Mouse (Mus musculus) ES-Bruce4 (cell line): ENCODE measurements around the gene Hip1r. TPM values are rescaled to one million over a fixed set of nuclear protein-coding genes. Genes with fewer than 3 reads are reported as not detected.

ENCODE experiments used
- H3K27ac ChIP-seq: 2 replicates; pipeline ENCODE4 v1.5.1; 2012; ENCODE audit warnings: low read length, inconsistent platforms; ENCODE audit not compliant: insufficient read depth
- H3K27me3 ChIP-seq: 2 replicates; pipeline ENCODE4 v1.6.1; 2012; ENCODE audit warnings: mild to moderate bottlenecking, low read length, inconsistent platforms; ENCODE audit not compliant: control insufficient read depth, poor library complexity, insufficient read depth, severe bottlenecking
- H3K36me3 ChIP-seq: 2 replicates; pipeline ENCODE4 v1.6.1; 2012; ENCODE audit warnings: inconsistent platforms, mild to moderate bottlenecking, low read length, moderate library complexity; ENCODE audit not compliant: control insufficient read depth, poor library complexity, insufficient read depth, severe bottlenecking
- H3K4me1 ChIP-seq: one replicate; pipeline ENCODE4 v1.8.1; 2011; ENCODE audit warnings: low read length; ENCODE audit not compliant: control insufficient read depth, insufficient read depth
- H3K4me3 ChIP-seq: 2 replicates; pipeline ENCODE4 v1.5.1; 2011; ENCODE audit warnings: low read depth, mild to moderate bottlenecking, low read length
- H3K9ac ChIP-seq: 2 replicates; pipeline ENCODE4 v1.6.1; 2012; ENCODE audit warnings: low read depth, mild to moderate bottlenecking, inconsistent platforms; ENCODE audit not compliant: poor library complexity, severe bottlenecking
- H3K9me3 ChIP-seq: replicated peaks from 2 replicates; pipeline ENCODE4 v1.6.1; 2012; ENCODE audit warnings: mild to moderate bottlenecking, low read length, inconsistent platforms; ENCODE audit not compliant: control insufficient read depth, poor library complexity, insufficient read depth, severe bottlenecking
- CTCF ChIP-seq: IDR thresholded peaks from one replicate; pipeline ENCODE4 v1.8.1; 2011; ENCODE audit warnings: low read depth, low read length
- EP300 ChIP-seq: IDR thresholded peaks from 2 replicates; pipeline ENCODE4 v1.6.1; 2011; ENCODE audit warnings: low read depth, low read length; ENCODE audit not compliant: insufficient read depth
- POLR2A ChIP-seq: IDR thresholded peaks from one replicate; pipeline ENCODE4 v1.8.1; 2011; ENCODE audit warnings: low read length; ENCODE audit not compliant: insufficient read depth
- polyA plus RNA-seq: library from polyadenylated mRNA; stranded (reverse); fragments of >200 nt; gene quantifications from 2 replicates; pipeline ENCODE4 v1.2.4, GENCODE M21; 2011; ENCODE audit warnings: low read depth; ENCODE audit not compliant: missing spikeins, insufficient read depth, insufficient read length

The Hip1r gene
- polyA plus RNA-seq, 1 experiment, result 17.4 TPM

DNA sequence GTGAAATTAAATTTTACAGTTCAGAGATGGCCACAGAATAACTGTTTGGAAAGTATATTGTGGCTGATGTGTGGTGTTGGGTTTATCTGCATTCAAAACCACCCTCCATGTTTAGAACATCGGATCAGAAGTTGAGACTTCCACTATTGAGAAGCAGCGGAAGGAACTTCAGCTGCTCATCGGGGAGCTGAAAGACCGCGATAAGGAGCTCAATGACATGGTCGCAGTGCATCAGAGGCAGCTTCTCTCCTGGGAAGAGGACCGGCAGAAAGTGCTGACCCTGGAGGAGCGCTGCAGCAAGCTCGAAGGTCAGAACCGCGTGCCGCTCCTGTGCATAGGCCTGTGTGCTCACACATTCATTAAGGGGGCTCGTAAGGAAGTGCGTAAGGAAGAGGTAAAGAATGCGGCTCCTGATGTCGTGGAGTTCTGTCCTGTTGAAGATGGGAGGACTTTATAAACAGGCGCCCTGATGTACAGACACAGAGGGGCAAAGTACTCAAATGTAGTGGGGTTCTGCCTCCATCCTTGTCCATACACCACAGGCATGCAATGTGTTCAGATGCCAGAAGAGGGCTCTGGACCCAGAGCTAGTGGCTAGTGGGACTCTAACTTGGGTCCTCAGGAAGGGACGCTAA, 39.4 kb upstream of the Hip1r start:
- H3K27ac ChIP-seq, result no peak overlapping the region
- no peaks in the 10 kb centered on the region for H3K4me1 ChIP-seq
- peak overlapping the region; percentile 11; the same call in 1 of the 2 replicates for H3K9ac ChIP-seq
- no peaks in the 10 kb centered on the region for H3K27me3 ChIP-seq
- no peak for TF ChIP-seq EP300
- TF ChIP-seq CTCF, result peak; percentile 67
- H3K4me3 ChIP-seq, result peak overlapping the region; percentile 36; the same call in 1 of the 2 replicates
- H3K9me3 ChIP-seq, result no peaks in the 10 kb centered on the region
- no peaks in the 10 kb centered on the region for H3K36me3 ChIP-seq

DNA sequence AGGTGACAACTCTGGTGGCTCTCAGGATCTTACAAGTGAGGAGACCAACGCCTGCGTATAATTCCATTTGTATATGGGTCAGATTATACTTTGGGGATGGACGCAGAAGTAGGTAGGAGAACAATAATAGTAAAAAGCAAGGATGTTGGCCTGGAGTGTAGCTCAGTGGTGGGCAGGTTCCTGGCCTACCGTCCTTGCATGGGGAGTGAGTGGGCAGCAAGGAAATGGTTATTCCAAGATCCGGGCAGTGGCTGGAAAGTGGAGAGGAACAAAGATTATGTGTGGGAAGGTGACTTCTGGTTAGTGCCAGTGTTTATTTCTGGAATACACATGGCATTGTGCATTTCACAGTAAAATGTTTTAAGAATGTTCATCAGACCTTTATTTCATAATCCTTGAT, 37.5 kb upstream of the Hip1r start:
- Histone ChIP-seq H3K4me1 (no peaks in the 10 kb centered on the region), H3K27me3 (no peaks in the 10 kb centered on the region), H3K36me3 (no peaks in the 10 kb centered on the region), H3K9me3 (no peaks in the 10 kb centered on the region; the same call in 1 of the 2 replicates), H3K27ac (no peak overlapping the region), H3K9ac (no peak overlapping the region), H3K4me3 (no peak overlapping the region)
- TF ChIP-seq EP300, result no peak
- no peak for TF ChIP-seq POLR2A
- no peak for TF ChIP-seq CTCF

DNA sequence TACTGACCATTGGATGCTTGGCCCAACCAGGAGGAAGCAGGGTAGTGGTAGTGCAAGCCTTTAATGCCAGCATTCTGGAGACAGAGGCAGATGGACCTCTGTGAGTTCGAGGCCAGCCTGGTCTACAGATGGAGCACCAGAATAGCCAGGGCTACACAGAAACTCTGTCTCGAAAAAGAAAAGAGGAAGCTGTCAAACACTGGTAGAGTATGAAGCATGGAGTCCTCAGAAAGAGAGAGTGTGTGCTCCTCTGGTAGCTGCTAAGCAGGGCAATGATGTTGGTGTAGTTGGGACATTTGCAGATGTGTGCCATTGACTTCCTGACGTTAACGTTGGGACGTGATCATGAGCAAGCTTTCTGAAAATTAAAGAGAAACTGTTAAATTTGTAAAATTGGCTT, 34.9 kb upstream of the Hip1r start:
- H3K9me3 ChIP-seq, result peaks cover 3% of the 10 kb centered on the region
- no peaks in the 10 kb centered on the region for H3K4me1 ChIP-seq
- no peaks in the 10 kb centered on the region for H3K27me3 ChIP-seq
- no peak overlapping the region for H3K4me3 ChIP-seq
- no peak overlapping the region for H3K27ac ChIP-seq
- H3K9ac ChIP-seq, result no peak overlapping the region
- no peaks in the 10 kb centered on the region for H3K36me3 ChIP-seq
- TF ChIP-seq EP300, result no peak
- no peak for TF ChIP-seq POLR2A
- no peak for TF ChIP-seq CTCF

DNA sequence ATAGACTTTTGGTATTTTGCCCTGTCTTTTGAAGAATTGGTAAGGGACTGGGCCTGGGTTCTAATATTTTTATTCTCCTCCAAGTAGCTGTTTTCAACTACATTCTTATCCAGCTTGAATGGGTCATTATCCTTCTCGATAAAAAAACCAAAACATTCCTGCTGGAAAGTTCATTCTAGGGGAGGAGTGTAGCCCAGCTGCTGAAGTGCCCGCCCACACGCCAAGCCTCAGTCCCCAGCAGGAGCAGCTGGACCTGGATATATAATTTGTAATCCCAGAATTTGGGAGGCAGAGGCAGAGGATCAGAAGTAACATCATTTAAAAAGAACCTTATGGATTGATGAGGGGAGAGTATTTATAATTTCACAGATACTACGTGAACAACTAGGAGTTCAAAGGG, 26.9 kb upstream of the Hip1r start:
- TF ChIP-seq EP300, result no peak
- TF ChIP-seq CTCF, result no peak
- no peak for TF ChIP-seq POLR2A

DNA sequence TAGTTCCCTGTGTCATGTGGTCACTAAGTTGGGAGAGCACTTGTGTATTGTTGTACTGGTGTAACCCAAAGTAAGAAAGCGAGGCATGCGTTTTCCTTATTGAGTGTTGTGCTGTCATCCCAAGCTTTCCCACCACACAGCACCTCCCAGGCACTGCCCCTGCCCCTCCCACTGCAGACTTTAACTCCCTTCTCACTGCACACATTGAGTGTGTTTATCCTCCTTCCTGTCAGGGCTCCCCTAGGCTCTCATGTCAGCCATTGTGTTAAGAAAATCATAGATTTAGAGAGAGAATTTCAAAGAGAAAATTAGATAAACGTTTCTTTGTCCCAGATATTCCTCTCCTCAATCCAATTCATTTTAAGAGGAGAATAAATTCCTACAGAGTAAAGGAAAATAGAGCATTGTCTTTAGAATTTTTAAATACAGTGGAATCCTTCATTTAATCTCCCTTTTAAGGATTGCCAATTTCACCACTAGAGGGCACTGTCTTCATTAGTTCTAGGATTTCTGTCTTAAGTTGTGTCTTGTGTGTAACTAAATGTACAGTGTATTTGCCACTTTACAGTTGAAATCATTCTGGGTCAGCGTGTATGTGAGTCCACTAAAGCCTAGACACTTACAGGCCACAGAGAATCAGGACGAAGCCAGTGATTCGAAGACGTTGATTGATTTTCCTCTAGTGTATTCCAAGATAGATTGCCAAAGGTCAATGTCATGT, 26.2 kb upstream of the Hip1r start:
- no peaks in the 10 kb centered on the region for H3K36me3 ChIP-seq
- TF ChIP-seq POLR2A, result no peak
- TF ChIP-seq EP300, result no peak
- no peak for TF ChIP-seq CTCF
- H3K27ac ChIP-seq, result no peak overlapping the region
- no peak overlapping the region for H3K9ac ChIP-seq
- no peaks in the 10 kb centered on the region for H3K4me1 ChIP-seq
- peaks cover 5% of the 10 kb centered on the region for H3K9me3 ChIP-seq
- no peaks in the 10 kb centered on the region for H3K27me3 ChIP-seq
- H3K4me3 ChIP-seq, result no peak overlapping the region

More for the DNA sequence above, 26.9 kb upstream of the Hip1r start:
- Histone ChIP-seq H3K27me3 (no peaks in the 10 kb centered on the region), H3K36me3 (no peaks in the 10 kb centered on the region), H3K9me3 (peaks cover 5% of the 10 kb centered on the region), H3K4me3 (no peak overlapping the region), H3K9ac (no peak overlapping the region), H3K4me1 (no peaks in the 10 kb centered on the region), H3K27ac (no peak overlapping the region)

DNA sequence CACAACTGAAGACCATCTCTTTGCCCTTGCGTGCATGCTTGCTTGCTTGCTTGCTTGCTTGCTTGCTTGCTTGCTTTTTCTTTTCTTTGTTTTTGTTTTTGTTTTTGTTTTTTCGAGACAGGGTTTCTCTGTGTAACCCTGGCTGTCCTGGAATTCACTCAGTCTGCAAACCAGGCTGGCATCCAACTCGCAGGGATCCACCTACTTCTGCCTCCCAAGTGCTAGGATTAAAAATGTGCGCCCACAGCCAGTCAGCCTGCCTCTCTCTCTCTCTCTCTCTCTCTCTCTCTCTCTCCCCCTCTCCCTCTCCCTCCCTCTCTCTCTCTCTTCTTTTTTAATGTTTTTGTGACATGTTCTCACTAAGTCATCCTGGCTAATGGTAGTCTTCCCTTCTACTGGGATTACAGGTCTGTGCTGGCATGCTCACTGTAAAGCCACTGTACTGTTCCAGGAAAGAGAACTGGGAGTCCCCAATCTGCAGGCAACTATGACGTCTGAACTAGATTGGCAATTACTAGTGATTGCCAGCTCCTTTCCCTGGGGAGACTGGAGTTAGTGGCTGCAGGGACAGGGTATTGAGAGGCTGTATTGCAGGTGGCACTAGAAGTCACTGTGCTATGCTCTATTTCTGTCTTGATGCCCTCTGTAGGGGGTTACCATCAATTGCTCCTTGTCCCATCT, 20.9 kb upstream of the Hip1r start:
- H3K9ac ChIP-seq, result no peak overlapping the region
- H3K4me3 ChIP-seq, result no peak overlapping the region
- no peaks in the 10 kb centered on the region for H3K36me3 ChIP-seq
- H3K27ac ChIP-seq, result no peak overlapping the region
- no peaks in the 10 kb centered on the region for H3K27me3 ChIP-seq
- H3K9me3 ChIP-seq, result no peaks in the 10 kb centered on the region
- TF ChIP-seq CTCF (no peak), EP300 (no peak), POLR2A (no peak)
- no peaks in the 10 kb centered on the region for H3K4me1 ChIP-seq
